Mouse (Mus musculus): ENCODE measurements around the gene Eif2ak4.

DNA sequence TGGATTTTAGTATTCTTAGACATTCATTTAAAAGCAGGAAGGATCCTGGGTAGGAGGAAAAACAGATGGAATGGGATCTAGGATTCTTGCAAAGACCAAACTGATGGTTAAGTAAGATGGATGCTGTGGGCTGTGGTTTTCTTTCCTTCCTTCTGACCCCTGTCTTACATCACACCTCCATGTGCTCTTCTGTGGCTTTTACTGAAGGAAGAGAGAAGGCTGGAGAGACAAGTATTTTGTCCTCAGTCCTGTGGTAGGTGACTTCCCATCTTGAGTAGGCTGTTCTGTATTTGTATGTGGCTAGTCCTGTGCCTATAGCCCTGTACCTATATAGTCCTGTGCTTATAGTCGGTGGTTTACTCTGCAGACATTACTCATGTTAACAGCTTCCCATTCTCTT, 12.9 kb upstream of the Eif2ak4 start:
- no peak for TF ChIP-seq CTCF (IDR thresholded peaks at IDR 0.05)
- TF ChIP-seq EP300 (IDR thresholded peaks at IDR 0.05) = no peak
